Mouse (Mus musculus) yolk sac, embryonic 10.5 days (tissue): ENCODE data around the gene Snx1.

Experiments used
- DNase-seq: peaks from one replicate; pipeline ENCODE4 v3.0.0-alpha.2; 2017; ENCODE audit warnings: low spot score

Gene Snx1

DNA sequence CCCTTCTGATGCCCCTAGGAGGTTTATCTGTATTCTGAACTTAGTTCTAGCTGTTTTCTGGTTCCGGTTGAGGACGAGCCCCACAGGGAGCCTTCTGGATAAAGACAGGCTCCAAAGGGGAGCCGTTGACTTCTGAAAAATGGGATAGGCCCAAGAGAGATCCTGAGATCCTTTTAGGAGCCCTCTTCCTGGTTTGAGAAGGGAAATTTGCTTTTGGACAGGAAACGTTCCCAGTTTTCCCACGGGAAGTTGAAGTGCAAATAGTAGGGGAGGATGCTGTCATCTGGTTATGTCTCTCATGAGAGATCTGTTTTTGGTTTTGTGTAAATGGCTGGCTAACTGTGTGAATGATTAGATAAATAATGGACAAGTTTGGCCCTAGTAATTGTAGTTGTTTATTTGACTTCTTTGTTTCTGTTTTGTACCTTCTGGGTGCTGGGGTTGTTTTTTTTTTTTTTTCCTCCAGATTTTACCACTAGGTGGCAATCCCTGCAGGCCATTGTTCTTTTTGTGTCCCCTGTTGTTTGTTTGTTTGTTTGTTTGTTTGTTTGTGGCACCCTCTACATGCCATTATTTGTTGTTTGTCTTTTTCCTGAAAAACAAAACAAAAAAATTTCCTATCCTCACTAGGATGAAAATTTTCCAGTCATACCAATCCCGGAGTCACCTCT is 76.3 kb downstream of the Snx1 start:
- DNase-seq, result no peak

- DNase-seq, result no peak
Observed at GRCm38 (mm10) chr9:66043241-66043640, 83.1 kb downstream of the Snx1 start.

GRCm38 (mm10) chr9:66042331-66042730 is 84.1 kb downstream of the Snx1 start:
- no peak for DNase-seq

DNA sequence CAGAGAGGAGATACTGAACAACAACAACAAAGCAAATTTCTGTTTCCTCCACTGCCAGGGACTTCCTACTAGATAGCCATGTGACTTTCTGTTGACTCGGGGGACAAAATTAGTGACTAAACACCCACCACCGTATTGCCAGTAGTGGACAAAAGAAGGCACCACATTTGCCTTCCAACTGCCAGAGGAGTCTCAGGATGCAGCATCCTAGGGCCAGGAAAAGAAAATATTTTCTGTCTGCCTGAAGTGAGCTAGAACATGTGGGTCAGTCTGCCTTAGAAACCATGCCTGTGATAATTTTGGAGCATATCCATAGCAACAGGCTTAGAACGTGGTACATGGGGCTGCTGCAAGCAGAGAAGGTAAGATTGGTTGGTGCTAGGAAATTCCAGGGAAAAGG is 85.6 kb downstream of the Snx1 start:
- no peak for DNase-seq

DNA sequence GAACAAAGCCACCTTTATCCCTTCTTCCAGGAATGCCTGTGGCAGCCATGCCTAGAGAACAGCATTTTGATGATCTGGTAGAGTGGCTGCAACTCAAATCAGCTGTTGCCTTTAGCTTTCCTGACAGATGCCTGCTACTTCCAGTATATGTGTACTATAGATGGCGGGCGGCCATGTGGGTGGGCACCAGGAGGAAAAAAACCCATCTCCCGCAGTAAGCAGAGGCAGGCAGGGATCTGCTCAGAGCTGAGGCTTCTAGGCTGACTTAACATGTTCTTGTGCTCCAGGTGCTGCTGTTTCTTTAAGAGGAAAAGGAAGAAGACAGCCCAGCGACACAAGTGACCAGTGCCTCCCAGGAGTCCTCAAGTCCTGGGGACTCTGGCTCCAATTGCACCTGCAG is 87.1 kb downstream of the Snx1 start:
- DNase-seq, result no peak

DNA sequence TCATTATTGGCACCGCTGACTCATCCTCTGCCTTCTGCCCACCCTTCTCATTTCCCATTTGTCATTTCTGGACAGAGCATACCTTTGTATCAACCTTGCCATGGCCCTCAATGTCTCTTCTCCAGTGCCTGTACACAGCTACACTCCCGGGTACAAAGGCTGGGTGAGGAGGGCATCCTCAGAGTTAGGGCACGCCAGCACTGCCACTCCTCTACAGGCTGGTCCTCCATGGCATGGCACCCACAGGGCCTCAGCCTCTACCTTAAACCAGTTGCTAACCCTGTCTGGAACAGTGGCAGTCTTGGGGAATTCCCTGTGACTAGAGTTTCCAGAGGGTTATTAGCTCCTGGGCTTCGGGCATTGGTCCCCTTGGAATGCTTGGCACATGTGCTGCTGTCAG is 87.8 kb downstream of the Snx1 start:
- DNase-seq, result no peak
